Mouse (Mus musculus) thymus, postnatal 0 days (tissue): ENCODE measurements at regions not wholly inside any gene's neighbourhood (a gene's known extent, or its start where the extent isn't known, plus 50 kb on each side); places are given as distances from the start of the nearest gene placed in this dataset.
"Not testable (repeated sequence)": the region's sequence is repeated elsewhere in the genome, so short reads cannot be mapped to it uniquely, and the experiment has no call there.

ENCODE experiments used
- DNase-seq: peaks from one replicate; pipeline ENCODE4 v3.0.0-alpha.2; 2015; ENCODE audit warnings: low spot score

- DNase-seq, result no peak
These were observed 267.2 kb upstream of the Ube2e3 start for GRCm38 (mm10) chr2:78600753-78601152.

DNA sequence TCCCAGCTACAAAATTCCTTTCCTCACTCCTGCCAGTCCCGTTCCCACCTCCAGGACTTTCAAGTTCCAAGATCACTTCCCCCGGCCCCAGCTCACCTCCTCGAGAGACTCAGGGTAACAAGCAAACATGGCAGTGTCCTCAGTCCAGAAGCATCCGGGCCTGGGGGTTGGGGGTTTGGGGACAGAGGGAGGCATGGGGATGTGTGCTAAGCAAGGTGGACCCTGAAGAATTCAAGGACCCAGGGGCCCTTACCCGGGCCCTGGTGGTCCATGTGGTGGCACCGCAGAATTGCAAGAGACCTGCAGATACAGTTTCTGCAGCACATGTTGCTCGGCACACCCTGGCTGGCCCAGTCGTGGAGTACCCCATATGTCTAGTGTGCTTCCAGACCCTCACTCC lies 269.9 kb upstream of the Ube2e3 start:
- no peak for DNase-seq

GRCm38 (mm10) chr2:78596251-78596650 lies 271.7 kb upstream of the Ube2e3 start:
- no peak for DNase-seq

DNA sequence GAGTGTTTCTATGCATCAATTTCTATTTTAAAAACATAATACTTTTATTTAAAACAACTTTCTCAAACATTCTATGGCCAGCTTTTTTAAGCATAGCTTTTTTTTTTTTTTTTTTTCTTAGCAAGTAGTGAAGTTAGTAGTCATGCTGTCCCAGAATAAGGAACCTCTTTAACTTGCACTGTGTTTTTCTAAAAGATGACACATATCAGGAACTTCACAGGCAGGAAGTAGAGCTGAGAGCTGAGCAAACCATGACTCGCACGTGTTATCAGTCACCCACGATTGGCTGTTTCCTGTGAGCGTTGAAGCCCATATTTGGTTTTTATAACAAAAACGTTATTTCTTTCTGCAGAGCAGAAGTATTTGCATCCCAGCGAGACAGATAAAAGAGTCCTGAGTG lies 287.9 kb upstream of the Ube2e3 start:
- peak; percentile 5 for DNase-seq

DNA sequence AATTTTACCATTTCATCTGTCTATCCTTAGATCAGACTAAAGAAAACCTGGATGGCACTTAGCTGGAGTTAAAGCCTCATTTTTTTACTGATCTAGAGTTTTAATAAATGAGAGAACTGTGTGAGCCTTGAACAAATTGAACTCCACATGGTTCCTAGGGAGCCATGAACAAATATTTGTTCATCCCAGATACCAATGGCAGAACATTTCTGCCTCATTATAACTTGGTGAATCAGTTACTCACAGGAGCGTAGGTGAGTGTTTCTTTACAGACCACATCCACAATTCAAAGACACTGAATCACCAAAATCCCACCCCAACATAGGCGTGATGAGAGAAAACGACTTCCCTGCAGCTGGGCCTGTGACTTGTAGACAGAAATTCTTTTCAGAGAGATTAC lies 295.4 kb upstream of the Ube2e3 start:
- DNase-seq, result no peak

GRCm38 (mm10) chr2:78558128-78558527 lies 309.8 kb upstream of the Ube2e3 start:
- no peak for DNase-seq

DNA sequence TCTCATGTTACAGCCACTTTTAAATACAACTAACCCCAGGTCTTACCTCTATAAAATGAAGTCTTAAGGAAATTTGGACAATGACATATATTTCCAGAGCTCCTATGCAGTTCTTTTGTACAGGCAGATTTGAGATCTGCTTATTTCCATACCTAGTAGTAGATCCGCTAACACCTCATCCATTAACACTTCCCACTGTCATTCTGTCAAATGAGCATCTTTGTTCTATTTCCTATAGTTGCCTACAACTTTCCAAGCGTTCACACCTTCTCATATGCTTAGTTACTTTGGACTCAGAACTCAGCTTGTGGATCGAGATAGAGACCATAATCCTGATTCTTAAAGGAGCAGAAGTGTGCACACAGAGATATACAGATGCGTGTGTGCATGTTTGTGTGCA lies 316.8 kb upstream of the Ube2e3 start:
- DNase-seq, result no peak

- no peak for DNase-seq
These were observed 319.0 kb upstream of the Ube2e3 start for GRCm38 (mm10) chr2:78548683-78549467.

DNA sequence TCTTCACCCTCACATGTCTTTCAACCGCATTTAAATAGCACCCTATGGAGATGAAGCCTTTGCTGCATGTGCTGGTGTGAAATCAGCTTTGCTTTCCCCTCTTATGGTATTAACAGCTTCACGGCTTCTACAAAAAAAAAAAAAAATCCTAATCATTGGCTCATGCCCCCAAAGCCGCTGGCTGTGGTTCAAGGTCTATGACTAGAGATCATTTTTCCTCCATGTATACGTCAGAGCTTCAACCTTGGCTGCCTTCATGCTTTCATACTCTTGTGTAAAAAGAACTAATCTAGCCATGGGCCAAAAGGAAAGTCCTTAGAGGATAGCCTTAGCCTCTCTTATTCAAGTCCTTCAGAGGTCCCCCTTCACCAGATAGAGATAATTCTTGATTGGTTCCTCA lies 320.6 kb upstream of the Ube2e3 start:
- DNase-seq, result no peak

DNA sequence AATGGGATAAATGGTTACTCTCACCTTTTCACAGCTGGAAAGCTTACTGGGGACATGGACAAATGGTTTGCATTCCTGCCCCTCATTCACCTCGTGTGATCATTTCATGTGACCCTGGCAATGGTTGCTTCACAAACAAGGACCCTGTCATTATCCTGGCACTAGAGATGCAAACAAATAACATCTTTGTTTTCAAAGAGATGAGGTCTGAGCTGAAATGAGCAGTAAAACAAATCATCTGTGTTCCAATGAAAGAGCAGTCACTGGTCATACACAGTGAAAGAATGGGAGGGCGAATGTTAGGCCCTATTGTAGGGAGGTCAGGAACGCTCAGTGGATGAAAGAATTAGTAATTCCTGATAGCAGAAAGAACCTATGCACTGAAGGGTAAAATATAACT lies 327.5 kb upstream of the Ube2e3 start:
- DNase-seq, result no peak

GRCm38 (mm10) chr2:78539592-78540300 lies 328.2 kb upstream of the Ube2e3 start:
- DNase-seq, result no peak

GRCm38 (mm10) chr2:78537574-78537973 lies 330.4 kb upstream of the Ube2e3 start:
- no peak for DNase-seq

GRCm38 (mm10) chr2:78533881-78534280 lies 334.0 kb upstream of the Ube2e3 start:
- DNase-seq, result not testable (repeated sequence)

DNA sequence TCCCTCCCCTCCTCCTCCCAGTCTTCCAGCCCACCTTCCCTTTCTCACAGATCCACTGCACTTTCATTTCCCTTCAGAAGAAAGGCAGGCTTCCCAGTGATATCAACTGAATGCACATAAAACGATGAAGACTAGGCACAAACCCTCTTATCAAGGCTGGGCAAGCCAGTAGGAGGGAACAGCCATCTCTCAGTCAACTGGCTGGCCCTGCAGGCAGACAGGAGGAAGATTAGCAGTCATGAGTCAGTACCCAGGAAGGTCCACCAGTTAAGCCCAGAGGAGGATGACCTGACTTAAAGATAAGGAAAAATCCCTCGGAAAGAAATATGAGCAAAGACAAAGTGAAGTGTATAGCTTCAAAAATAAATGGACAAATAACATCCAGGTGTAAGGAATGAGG lies 337.4 kb upstream of the Ube2e3 start:
- DNase-seq, result no peak

DNA sequence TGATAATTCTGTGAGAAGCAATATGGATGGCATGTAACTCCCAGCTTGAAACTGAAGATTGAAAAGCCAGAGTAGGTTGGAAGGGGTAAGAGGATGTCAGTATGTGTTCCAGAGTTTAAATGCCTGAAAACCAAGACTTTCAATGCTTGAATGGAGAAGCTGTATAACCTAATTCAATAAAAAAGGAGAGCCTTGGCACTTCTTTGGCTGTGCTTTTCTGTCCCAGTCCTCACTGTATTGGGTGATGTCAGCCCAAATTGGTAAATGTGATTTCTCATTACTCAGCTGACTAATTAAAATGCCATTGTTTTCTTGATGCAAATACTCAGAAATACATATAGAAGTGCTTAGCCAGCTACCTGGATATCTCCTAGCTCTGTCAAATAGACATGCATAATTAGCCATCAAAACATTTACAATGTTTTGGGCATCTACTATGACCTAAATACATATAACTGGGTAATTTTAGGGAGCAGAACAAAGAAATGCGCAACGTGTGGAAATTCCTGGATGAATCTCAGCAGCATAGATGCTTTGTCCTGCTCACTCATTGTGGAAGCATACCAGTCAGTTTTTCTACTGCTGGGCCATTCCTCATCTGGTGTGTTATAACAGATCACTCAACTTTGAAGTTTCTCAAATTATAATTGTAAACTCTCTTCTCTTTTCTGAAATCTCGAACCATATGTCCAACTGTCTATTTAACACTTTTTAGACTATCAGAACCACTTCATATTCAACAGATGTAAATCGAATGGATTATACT lies 347.5 kb upstream of the Ube2e3 start:
- DNase-seq, result no peak

GRCm38 (mm10) chr2:78493115-78493514 lies 374.8 kb upstream of the Ube2e3 start:
- DNase-seq, result no peak

DNA sequence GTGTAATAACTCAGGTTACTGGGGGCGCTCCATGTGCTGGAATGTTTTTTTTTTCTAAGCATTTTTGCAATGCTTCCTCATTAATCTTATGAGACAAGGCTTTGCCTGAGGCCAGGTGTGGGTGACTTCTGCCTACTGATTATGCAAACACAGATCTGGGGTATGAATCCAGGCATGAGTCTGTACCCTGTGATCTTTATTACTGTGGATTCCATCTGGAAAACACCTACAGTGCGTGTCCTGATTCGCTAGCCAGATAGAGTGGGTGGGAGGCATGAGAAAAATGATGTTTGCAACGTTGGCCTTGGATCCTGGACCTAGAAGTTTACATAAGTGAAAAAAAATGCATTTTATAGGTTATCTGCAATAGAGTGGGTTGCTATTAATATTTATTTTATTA lies 387.9 kb upstream of the Ube2e3 start:
- DNase-seq, result no peak

DNA sequence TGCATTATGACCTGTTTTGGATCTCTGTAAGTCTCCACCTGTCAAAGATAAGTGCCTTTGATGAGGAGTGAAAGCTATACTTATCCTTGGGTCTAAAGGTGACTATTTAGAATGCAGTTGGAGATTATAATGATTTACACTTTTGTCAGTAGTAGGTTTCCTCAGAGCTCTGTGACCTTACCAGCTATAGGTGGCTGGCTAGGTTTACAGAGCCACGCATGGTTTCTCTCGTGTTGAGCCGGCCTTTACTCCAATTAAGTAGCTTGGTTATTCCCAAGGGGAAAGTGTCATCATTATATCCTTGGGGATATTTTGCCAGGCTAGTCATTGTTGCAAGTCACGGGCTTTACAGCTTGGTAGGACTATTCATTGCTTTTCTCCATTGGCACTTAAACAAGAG lies 408.5 kb upstream of the Ube2e3 start:
- no peak for DNase-seq

DNA sequence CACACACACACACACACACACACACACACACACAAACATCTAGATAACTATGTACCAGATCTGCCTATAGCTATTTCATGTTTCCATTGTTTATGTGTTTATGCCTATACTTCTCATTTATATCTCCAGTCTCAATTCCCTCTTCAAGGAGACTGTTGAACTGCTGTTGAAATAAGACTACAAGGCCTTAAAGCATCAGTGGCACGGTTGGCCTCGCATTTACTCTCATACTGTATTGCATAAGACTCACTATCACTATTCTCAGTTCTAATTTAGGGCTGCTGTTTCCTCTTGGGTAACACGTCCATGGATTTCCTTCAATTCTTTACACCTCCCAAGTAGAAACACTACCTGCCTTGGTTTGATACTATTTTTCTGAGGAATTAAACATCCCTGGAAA lies 414.5 kb upstream of the Ube2e3 start:
- no peak for DNase-seq

GRCm38 (mm10) chr2:78436816-78437215 lies 431.1 kb upstream of the Ube2e3 start:
- no peak for DNase-seq

GRCm38 (mm10) chr2:78435071-78435470 lies 432.9 kb upstream of the Ube2e3 start:
- no peak for DNase-seq

DNA sequence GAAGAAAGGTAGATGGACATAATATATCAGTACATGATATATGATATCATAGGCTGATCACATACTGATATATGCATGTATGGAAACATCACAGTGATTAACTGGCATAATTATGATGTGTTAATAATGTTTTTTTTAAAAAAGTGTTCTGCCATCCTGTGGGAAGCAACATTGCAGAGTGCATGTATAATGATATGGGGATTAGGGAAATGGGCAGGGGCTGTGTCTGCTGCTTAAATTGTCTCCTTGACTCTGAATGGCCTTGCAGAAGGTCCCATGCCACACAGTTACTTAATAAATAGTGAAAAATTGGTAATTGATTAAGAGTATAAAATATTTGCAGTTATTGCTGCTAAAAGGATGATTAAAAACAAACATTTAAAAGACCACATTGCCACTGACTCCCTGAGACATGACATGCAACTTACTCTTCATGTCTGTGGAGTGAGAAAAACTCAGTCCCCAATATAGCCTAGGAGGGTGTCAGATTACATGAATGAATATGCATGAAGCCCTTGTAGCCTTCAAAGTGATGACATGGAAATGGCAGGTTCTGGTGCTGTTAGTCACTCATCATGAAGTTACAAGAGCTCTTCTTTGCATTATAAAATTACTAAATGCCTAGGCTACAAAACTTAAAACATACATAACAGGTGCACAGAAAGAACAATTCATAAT lies 440.1 kb upstream of the Ube2e3 start:
- no peak for DNase-seq
